Mouse (Mus musculus) liver, embryonic 16.5 days (tissue): ENCODE results near the gene Olfr1413. TPM values are rescaled to one million over a fixed set of nuclear protein-coding genes. Genes with fewer than 3 reads are reported as not detected.

Experiments used
- polyA plus RNA-seq: library from polyadenylated mRNA; unstranded; fragments of >200 nt; fragmentation: Nextera tagmentation; extraction: Ambion mirVana; gene quantifications from 2 replicates; pipeline ENCODE4 v1.2.1, GENCODE M21; 2015

The Olfr1413 gene
- polyA plus RNA-seq, 1 experiment from 2014 or later, result not detected

Other genes with a start within 250 kb of the Olfr1413 start
- 137 and 143 TPM in 2 replicates for gene Ndufa10, start 97.5 kb upstream of the Olfr1413 start, polyA plus RNA-seq
- gene Olfr1416, start 86.2 kb upstream of the Olfr1413 start, polyA plus RNA-seq, result not detected in 2 replicates
- gene Olfr1415, start 75.2 kb upstream of the Olfr1413 start, polyA plus RNA-seq, result not detected in 2 replicates
- not detected in 2 replicates for gene Olfr1414, start 52.7 kb upstream of the Olfr1413 start, polyA plus RNA-seq
- gene Olfr1412, start 14.5 kb downstream of the Olfr1413 start, polyA plus RNA-seq, result not detected in 2 replicates
- gene Olfr1411, start 23.1 kb downstream of the Olfr1413 start, polyA plus RNA-seq, result not detected in 2 replicates
- not detected in 2 replicates for gene Olfr1410, start 34.5 kb downstream of the Olfr1413 start, polyA plus RNA-seq
- gene Olfr12, start 46.5 kb downstream of the Olfr1413 start, polyA plus RNA-seq, result not detected in 2 replicates
- gene Cops9, start 70.7 kb downstream of the Olfr1413 start, polyA plus RNA-seq, result 161 and 179 TPM in 2 replicates
- gene Otos, start 77.5 kb downstream of the Olfr1413 start, polyA plus RNA-seq, result 0.06 TPM in 1 of 2 replicates, not detected in the other